Mouse (Mus musculus) layer of hippocampus, postnatal 25 days (tissue): Measurements from ENCODE around the gene Dnali1. TPM values are rescaled to one million over a fixed set of nuclear protein-coding genes. Genes with fewer than 3 reads are reported as not detected.

Experiments used
- DNase-seq, 2 experiments: peaks; one replicate each; pipeline ENCODE4 v3.0.0; 2022; ENCODE audit warnings: mixed read lengths in 2 of 2, low spot score in 1 of 2; ENCODE audit errors: extremely low spot score in 1 of 2
- total RNA-seq, 2 experiments: library from RNA; stranded (reverse); gene quantifications; 2 replicates each; pipeline ENCODE4 v1.2.3; 2021

The Dnali1 gene
- total RNA-seq, result under 1 TPM; 0.37 to 0.73 TPM

- DNase-seq, result peak in 1 of 2 experiments; percentile 33
These were observed at the start of gene Dnali1 for GRCm38 (mm10) chr4:125065517-125066307. Gene Dnali1, minus strand, starts transcription at chr4:125065703.

DNA sequence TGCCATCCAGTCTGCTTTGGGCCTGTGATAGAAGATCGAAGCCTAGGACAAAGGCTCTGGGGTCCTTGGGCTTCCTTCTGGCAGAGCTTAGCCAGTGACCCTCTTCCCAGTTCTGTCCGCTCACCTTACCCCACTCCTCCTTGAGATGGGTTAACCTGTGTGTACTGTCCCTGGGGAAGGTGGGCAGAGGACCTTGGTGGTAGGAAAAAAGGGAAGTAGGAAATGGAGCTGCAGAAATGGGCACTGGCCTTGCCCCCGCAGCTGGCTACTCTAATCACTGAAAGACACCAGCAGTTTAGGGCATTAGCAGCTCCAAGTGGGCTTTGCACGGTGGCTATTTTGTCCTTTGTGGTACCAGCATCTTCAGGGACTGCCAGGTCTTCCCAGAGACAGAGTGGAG, 49.6 kb upstream of the Dnali1 start:
- no peak for DNase-seq

- DNase-seq, result peak; percentile 85 to 96
These were observed 49.1 kb upstream of the Dnali1 start for GRCm38 (mm10) chr4:125114638-125115037.

- DNase-seq, result no peak
These were observed 39.9 kb upstream of the Dnali1 start for GRCm38 (mm10) chr4:125105354-125105753.

DNA sequence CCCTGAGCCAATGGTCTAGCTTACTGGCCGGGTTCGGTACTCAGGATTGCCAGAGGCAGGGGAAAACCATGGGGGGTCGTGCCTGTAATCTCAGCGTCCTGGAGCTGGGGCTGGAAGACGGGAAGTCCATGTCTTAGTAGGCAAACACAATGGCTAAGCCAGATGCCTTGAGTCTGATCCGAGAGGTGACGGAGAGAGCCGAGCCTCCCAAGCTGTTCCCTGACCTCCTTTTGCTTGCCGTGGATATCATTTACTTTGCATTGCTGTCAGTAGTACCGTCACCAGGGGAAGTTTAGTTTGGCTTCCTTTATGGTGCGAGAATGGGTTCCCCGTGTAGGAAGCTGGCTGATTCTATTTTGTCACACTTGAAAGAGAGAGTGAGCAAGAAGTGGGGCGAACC, 35.8 kb upstream of the Dnali1 start:
- DNase-seq, result no peak

GRCm38 (mm10) chr4:125099458-125099857, 34.0 kb upstream of the Dnali1 start:
- DNase-seq, result peak; percentile 82 to 98

GRCm38 (mm10) chr4:125097412-125097811, 31.9 kb upstream of the Dnali1 start:
- no peak for DNase-seq

DNA sequence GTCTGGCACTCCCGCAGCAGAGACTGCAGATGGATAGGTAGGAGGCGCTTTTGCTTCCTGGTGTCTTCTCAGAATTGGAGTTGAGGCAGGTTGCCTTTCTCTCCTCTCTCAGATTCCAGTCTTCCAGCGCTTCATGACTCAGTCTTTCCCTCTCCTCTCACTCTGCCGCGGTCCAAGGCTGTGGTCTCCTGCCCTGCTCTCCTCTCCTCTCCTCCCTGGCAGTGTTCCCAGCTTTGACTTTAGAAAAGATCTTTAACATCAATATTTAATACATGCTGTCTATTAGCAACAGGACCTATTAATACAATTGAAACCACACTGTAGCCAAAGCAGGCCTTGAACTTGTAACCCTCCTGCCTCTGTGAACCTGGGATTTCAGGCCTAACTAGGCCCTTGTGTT, 30.6 kb upstream of the Dnali1 start:
- DNase-seq, result no peak

GRCm38 (mm10) chr4:125093031-125093430, 27.5 kb upstream of the Dnali1 start:
- DNase-seq, result no peak

DNA sequence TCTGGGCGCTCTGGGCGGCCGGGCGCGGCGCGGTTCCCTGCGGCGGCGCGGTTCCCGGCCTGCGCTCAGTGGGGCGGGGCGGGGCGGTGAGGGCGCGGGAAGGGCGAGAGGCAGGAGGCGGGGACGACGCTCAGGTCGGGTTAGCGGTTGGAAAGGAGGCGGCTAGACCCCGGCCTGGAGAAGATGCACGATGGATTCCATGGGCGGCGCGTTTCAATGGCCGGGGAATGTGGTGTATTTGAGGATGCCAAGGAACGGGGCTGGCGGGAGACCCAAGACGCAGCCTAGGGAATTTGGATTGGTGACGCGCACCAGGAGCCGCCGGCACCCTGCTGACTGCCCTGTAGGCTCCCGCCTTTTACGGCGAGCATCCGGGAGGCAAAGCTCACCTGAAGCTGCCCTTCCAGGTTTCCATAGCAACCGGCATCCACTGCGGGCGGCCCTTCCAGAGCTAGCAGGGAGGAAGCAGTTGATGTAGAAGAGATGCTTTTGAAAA, 19.9 kb upstream of the Dnali1 start:
- peak in 1 of 2 experiments; percentile 52 for DNase-seq

GRCm38 (mm10) chr4:125084403-125085345, 19.2 kb upstream of the Dnali1 start, which contains the start of gene Meaf6:
Gene Meaf6, plus strand, starts transcription at chr4:125085134.
- peak; percentile 92 to 97 for DNase-seq

DNA sequence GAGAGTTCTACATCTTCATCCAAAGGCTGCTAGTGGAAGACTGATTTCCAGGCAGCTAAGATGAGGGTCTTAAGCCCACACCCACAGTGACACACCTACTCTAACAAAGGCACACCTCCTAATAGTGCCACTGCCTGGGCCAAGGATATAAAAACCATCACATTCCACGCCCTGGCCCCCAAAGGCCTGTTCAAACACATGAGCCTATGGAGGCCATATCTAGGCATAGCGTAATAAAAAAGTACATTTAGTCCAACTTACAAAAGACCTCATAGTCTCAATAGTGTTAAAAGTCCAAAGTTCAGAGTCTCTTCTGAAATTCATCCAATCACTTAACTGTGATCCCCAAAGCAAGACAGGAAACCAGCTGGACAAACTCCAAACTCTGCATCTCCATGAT, 13.2 kb upstream of the Dnali1 start:
- no peak for DNase-seq

DNA sequence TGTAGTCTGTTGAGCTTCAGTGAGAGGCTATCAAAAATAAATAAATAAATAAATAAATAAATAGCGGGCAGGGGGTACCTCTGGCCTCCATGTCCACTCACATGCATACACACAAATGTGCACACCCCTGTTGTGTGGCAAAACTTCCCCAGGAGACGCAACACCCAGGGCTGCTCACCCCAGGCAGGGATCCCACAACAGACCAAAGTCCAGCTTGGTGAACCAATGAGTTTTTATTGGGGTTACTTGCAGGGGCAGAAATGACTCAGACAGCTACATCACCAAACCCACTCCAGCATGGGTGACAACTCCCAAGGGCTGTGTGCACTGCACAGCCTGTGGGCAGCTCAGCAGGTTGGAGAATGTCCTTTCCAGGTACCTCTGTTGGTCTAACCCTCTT, 12.2 kb upstream of the Dnali1 start:
- no peak for DNase-seq

- peak; percentile 86 to 89 for DNase-seq
These were observed 1.2 kb upstream of the Dnali1 start, which contains the start of gene Snip1 for GRCm38 (mm10) chr4:125066490-125067370. Gene Snip1, plus strand, starts transcription at chr4:125066672.

- no peak for DNase-seq
These were observed 1.7 kb downstream of the Dnali1 start for GRCm38 (mm10) chr4:125063829-125064228.

DNA sequence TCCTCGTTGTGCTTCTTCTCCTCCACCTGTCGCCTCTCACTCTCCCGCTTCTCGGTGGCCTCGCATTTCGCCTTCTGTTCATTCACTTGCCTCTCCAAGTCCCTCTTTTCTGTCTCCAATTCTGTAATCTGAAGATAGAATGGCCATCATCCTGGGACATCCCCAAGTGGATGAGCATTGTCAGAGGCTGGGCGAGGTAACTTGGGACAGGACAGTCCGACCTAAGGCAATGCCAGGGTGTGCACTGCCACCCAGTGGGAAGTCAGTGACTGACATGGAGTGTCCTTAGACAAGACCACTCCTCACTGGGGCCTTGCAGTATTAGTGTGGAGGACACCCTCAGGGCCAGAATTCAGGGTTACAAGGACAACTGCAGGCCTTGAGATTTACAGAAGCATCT, 6.5 kb downstream of the Dnali1 start:
- DNase-seq, result peak; percentile 44 to 63

DNA sequence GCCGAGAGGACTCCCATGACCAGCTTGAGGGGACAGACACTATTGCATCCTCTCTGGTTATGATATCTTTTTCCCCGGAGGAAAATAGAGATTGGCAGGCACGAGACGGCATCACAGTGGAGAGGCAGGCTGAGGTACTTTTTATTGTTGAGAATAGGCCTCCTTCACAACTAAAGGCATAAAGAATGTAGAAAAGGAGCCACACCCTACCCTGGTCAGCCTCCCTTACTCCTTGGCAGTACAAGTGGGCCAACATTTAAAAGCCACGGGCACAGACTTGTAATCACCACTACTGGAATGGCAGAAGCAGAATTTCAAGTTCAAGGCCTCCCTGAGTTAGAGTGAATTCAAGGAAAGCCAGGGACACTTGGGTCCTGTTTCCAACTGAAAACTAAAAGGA, 7.5 kb downstream of the Dnali1 start:
- no peak for DNase-seq

GRCm38 (mm10) chr4:125057273-125057672, 8.2 kb downstream of the Dnali1 start:
- no peak for DNase-seq

DNA sequence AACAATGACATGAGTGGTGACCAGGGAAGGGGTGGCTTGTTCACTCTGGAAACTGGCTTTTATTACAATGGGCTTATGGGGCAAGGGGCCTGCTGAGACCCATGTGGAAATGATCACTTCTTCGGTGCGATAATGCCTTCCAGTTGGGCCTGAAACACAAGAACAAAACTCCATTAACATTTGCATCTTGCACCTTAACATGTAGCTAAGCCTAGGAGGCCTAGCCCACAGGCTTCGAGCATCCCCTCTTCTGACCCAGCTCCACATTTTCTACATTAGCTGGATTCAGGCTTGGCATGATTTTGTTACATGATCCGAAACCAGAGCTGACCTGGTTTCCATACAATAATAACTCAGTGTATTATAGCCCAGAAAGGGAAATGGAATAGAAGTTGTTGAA, 9.0 kb downstream of the Dnali1 start:
- DNase-seq, result no peak

DNA sequence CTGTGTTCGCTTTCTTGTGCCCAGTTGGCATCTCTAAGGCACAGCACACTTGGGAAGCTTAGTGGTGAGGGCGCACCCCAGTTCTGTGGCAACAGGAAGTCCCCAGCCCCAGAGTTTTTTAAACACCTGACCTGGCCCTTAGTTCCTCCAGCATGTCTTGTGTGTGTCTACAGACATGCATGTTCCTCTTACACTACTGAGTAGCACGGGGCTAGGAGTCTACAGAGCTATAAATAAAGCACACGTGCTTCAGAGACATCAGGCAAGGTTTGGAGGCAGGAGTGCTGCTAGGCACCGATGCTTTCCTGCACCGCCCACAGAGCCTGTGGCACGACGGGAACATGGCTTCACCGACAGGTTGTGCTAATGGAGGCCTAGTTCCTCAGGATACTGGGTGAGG, 10.1 kb downstream of the Dnali1 start:
- DNase-seq, result no peak
